Mouse (Mus musculus): ENCODE results near the gene Ffar1.

The Ffar1 gene

GRCm38 (mm10) chr7:30861464-30861863 lies at the start of gene Ffar1:
TSS of gene Ffar1 (minus strand) at chr7:30861564.
- no peak for DNase-seq (ENCODE audit: low read depth, low spot score)

- no peak for DNase-seq (ENCODE audit: low read depth, low spot score)
These were observed 48.4 kb upstream of the Ffar1 start for GRCm38 (mm10) chr7:30909773-30910172.

- DNase-seq (ENCODE audit: low read depth, low spot score), result no peak
These were observed 47.6 kb upstream of the Ffar1 start for GRCm38 (mm10) chr7:30908992-30909431.

GRCm38 (mm10) chr7:30908277-30908991 lies 47.1 kb upstream of the Ffar1 start:
- no peak for DNase-seq (ENCODE audit: low read depth, low spot score)

- DNase-seq (ENCODE audit: low read depth, low spot score), result no peak
These were observed 42.7 kb upstream of the Ffar1 start for GRCm38 (mm10) chr7:30904042-30904441.

- DNase-seq (ENCODE audit: low read depth, low spot score), result no peak
These were observed 33.9 kb upstream of the Ffar1 start for GRCm38 (mm10) chr7:30895217-30895616.

GRCm38 (mm10) chr7:30892515-30892914 lies 31.2 kb upstream of the Ffar1 start:
- DNase-seq (ENCODE audit: low read depth, low spot score), result no peak

GRCm38 (mm10) chr7:30891746-30892145 lies 30.4 kb upstream of the Ffar1 start:
- no peak for DNase-seq (ENCODE audit: low read depth, low spot score)

DNA sequence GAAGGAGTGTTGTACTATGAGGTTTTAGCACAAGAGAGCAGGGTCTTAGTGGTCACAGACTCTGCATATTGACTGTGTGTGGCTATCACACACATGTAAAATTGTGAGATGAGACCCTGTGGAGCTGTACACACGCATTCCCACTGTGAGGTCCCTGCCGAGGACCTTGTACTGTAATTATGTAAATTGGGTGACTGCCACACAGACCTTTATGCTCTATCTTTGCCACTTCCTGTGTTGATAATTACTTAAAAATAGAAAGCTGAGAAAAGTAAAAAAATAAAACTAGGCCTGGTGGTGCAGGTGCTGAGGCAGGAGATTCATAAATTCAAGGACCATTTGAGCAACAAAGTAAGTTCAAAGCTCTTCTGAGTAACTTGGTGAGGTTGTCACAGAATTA lies 29.3 kb upstream of the Ffar1 start:
- no peak for DNase-seq (ENCODE audit: low read depth, low spot score)

- DNase-seq (ENCODE audit: low read depth, low spot score), result no peak
These were observed 27.4 kb upstream of the Ffar1 start for GRCm38 (mm10) chr7:30888786-30889185.

- DNase-seq (ENCODE audit: low read depth, low spot score), result no peak
These were observed 26.3 kb upstream of the Ffar1 start for GRCm38 (mm10) chr7:30887568-30888188.

GRCm38 (mm10) chr7:30886852-30887251 lies 25.5 kb upstream of the Ffar1 start:
- DNase-seq (ENCODE audit: low read depth, low spot score), result no peak

GRCm38 (mm10) chr7:30884047-30884446 lies 22.7 kb upstream of the Ffar1 start:
- DNase-seq (ENCODE audit: low read depth, low spot score), result no peak

GRCm38 (mm10) chr7:30881367-30881766 lies 20.0 kb upstream of the Ffar1 start:
- no peak for DNase-seq (ENCODE audit: low read depth, low spot score)

DNA sequence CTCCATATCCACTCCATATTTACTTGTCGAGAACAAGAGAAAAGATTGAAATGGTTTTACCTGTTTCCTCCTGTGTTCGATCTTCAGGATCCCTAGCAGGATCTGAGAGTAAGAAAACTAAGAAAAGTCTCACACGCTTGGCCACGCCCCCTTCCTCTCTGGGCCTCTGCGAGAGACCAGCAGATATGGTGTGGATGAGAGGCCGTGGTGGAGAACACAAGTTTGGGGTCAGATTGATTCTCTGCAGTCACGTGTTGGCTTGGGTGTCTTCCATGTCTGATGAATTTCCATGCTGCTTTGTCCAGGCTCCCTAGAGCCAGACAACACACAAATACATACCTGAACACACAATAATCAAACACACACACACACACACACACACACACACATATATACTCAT lies 18.8 kb upstream of the Ffar1 start, which contains the start of gene Cd22:
Gene Cd22 (minus strand): TSS at position 167 of the 400 bp plus-strand sequence.
- DNase-seq (ENCODE audit: low read depth, low spot score), result no peak

GRCm38 (mm10) chr7:30878950-30879349 lies 17.6 kb upstream of the Ffar1 start:
- DNase-seq (ENCODE audit: low read depth, low spot score), result no peak

DNA sequence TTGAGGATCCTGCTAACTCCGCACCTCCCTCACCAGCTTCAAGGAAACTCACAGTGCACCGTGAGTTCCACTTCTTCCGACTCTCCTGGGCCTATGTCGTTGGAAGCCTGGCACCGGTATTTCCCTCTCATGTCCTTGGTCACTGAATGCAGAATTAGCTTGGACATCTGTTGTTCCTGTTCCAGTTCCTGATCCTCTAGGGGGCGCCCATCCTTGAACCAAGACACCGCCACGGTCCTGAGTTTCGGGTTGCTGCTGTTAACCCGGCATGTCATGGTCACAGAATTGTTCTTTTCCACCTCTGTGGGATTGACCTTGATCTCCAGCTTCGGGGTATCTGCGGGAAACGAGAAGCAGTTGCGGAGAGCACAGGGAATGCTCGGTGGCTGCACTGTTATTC lies 11.7 kb upstream of the Ffar1 start:
- DNase-seq (ENCODE audit: low read depth, low spot score), result no peak

DNA sequence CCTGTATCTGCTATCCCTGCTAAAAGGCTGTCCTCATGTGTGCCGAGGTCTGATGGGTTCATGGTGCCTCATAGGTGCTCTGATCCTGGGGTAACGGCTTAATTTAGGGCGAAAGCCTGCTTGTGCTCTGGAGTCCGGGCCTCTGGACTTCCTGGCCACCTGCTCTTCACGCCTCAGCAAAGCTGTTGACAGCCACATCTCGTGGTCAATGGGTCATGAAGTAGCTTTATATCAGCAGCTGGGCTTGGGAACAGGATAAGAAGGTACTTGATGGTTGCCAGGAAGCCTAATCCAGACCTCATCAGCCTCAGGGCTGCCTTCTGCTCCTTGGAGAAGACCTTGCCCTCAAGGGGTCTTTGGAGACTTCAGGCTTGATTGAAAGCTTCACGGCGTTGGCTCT lies 2.0 kb upstream of the Ffar1 start:
- DNase-seq (ENCODE audit: low read depth, low spot score), result no peak

GRCm38 (mm10) chr7:30859635-30860402 lies 1.5 kb downstream of the Ffar1 start:
- DNase-seq (ENCODE audit: low read depth, low spot score), result no peak

DNA sequence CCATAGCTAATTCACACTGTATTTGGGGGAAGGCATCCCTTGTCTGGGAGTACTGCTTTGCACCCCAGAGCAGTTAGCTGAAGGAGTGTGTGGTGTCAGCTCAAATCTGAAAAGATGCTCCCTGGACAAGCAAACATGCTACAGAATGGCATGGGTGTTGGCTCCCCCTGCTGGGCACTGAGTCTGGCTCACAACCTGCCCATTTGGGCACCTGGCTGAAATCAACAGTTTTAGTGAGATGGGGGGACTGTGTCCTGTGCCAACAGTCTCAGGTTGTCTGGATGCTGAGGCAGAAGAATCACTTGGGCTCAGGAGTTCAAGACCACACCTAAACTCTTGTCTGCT lies 2.1 kb downstream of the Ffar1 start:
- DNase-seq (ENCODE audit: low read depth, low spot score), result no peak

DNA sequence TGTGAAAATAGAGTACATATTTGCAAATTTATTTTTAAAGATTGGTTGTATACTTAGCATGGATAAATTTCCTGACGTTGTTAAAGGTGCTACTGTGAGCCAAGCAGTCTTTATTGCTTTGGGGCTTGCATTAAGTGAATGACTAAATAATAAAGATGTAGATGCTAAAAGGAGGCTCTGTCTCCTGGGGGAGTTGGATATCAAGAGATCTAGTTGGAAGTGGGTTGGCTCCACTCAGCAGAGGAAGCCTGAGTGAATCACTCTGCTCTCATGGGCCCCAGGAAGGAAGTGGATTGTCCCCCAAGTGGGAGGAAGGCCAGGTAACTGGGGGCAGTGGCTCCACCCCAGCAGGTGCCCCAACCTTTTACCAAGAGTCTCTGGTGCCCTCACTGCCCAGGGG lies 3.6 kb downstream of the Ffar1 start:
- no peak for DNase-seq (ENCODE audit: low read depth, low spot score)

- no peak for DNase-seq (ENCODE audit: low read depth, low spot score)
These were observed 5.3 kb downstream of the Ffar1 start, which contains the start of gene Ffar3 for GRCm38 (mm10) chr7:30856078-30856477. TSS of gene Ffar3 (minus strand) at chr7:30856178.

- no peak for DNase-seq (ENCODE audit: low read depth, low spot score)
These were observed 9.9 kb downstream of the Ffar1 start for GRCm38 (mm10) chr7:30851421-30851820.

All from c-Kit-negative CD71-positive TER-119-positive erythroid progenitor cells, embryonic 14.5 days (primary cell).